Mouse (Mus musculus): ENCODE results near the gene Jtb.

DNA sequence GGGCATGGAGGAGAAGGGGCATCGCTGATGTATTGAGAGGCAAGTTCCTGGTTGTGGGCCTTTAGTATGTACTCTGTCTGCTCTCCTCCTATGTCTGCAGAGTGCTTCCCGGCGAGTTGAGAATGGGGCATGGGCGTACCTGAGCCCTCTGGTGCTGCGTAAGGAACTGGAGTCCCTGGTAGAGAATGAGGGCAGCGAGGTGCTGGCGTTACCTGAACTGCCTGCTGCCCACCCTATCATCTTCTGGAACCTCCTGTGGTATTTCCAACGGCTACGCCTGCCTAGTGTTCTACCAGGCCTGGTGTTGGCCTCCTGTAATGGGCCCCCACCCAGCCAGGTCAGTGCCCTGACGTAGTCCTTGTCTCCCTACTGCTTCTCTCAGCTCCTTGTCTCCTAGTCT lies 46.8 kb downstream of the Jtb start:
- TF ChIP-seq CTCF (IDR thresholded peaks at IDR 0.05; ENCODE audit: control insufficient read depth, insufficient read depth, insufficient read length) = no peak
- TF ChIP-seq MAX (IDR thresholded peaks at IDR 0.05) = no peak
- no peak for TF ChIP-seq MYOG (IDR thresholded peaks at IDR 0.05; ENCODE audit: control insufficient read depth, extremely low read depth, insufficient read length)
